Mouse (Mus musculus) ES-E14 (cell line): ENCODE measurements around the gene Vps13d.

Experiments
- HCFC1 ChIP-seq: IDR thresholded peaks from 2 replicates; pipeline ENCODE4 v1.6.1; 2012; ENCODE audit warnings: low read length, inconsistent platforms, borderline replicate concordance; ENCODE audit not compliant: insufficient read depth
- MAFK ChIP-seq: IDR thresholded peaks from 2 replicates; pipeline ENCODE4 v1.6.1; 2014; ENCODE audit warnings: mild to moderate bottlenecking, low read depth, low read length, inconsistent platforms; ENCODE audit not compliant: insufficient read depth
- ZNF384 ChIP-seq: IDR thresholded peaks from 2 replicates; pipeline ENCODE4 v1.6.1; 2012; ENCODE audit warnings: low read depth, low read length, inconsistent platforms

GRCm38 (mm10) chr4:145161243-145161642 is 33.6 kb downstream of the Vps13d start:
- TF ChIP-seq MAFK (no peak), ZNF384 (no peak), HCFC1 (no peak)
